Mouse (Mus musculus): ENCODE results near the gene Ctnna3. TPM values are rescaled to one million over a fixed set of nuclear protein-coding genes. Genes with fewer than 3 reads are reported as not detected.
"Not testable (repeated sequence)": the region's sequence is repeated elsewhere in the genome, so short reads cannot be mapped to it uniquely, and the experiment has no call there.

The Ctnna3 gene
- total RNA-seq, 2 experiments from 2014 or later, result 1.8 to 2.0 TPM

GRCm38 (mm10) chr10:64396579-64396978 is 966.7 kb downstream of the Ctnna3 start:
- DNase-seq (ENCODE audit: low spot score in 2 of 2), result no peak
- Histone ChIP-seq H3K27ac (no peak overlapping the region), H3K4me3 (no peak overlapping the region)
- no peak for TF ChIP-seq CTCF (conservative IDR thresholded peaks at IDR 0.05)

GRCm38 (mm10) chr10:64418396-64418795 is 988.5 kb downstream of the Ctnna3 start:
- not testable (repeated sequence) for DNase-seq (ENCODE audit: low spot score in 2 of 2); H3K27ac ChIP-seq; H3K4me3 ChIP-seq

- no peak for DNase-seq (ENCODE audit: low spot score in 2 of 2)
- H3K4me3 ChIP-seq, result no peak overlapping the region
- no peak for TF ChIP-seq CTCF (conservative IDR thresholded peaks at IDR 0.05)
- H3K27ac ChIP-seq, result no peak overlapping the region
Measured at GRCm38 (mm10) chr10:64438736-64439135, 1008.8 kb downstream of the Ctnna3 start.

- TF ChIP-seq CTCF (conservative IDR thresholded peaks at IDR 0.05), result peak; percentile 51
- Histone ChIP-seq H3K27ac (no peak overlapping the region), H3K4me3 (no peak overlapping the region)
- no peak for DNase-seq (ENCODE audit: low spot score in 2 of 2)
Measured at GRCm38 (mm10) chr10:64448624-64449023, 1018.7 kb downstream of the Ctnna3 start.

- Histone ChIP-seq H3K4me3 (no peak overlapping the region), H3K27ac (no peak overlapping the region)
- DNase-seq (ENCODE audit: low spot score in 2 of 2), result no peak
- no peak for TF ChIP-seq CTCF (conservative IDR thresholded peaks at IDR 0.05)
Measured at GRCm38 (mm10) chr10:64483281-64483680, 1053.4 kb downstream of the Ctnna3 start.

GRCm38 (mm10) chr10:64489471-64489870 is 1059.6 kb downstream of the Ctnna3 start:
- no peak overlapping the region for H3K4me3 ChIP-seq
- H3K27ac ChIP-seq, result no peak overlapping the region
- DNase-seq (ENCODE audit: low spot score in 2 of 2), result no peak
- no peak for TF ChIP-seq CTCF (conservative IDR thresholded peaks at IDR 0.05)

- H3K27ac ChIP-seq, result no peak overlapping the region
- no peak overlapping the region for H3K4me3 ChIP-seq
- TF ChIP-seq CTCF (conservative IDR thresholded peaks at IDR 0.05), result no peak
- DNase-seq (ENCODE audit: low spot score in 2 of 2), result peak in 1 of 2 experiments; percentile 8
Measured at GRCm38 (mm10) chr10:64543647-64544046, 1113.7 kb downstream of the Ctnna3 start.

GRCm38 (mm10) chr10:64544389-64544788 is 1114.5 kb downstream of the Ctnna3 start:
- peak in 1 of 2 experiments; percentile 3 for DNase-seq (ENCODE audit: low spot score in 2 of 2)
- Histone ChIP-seq H3K27ac (no peak overlapping the region), H3K4me3 (no peak overlapping the region)
- no peak for TF ChIP-seq CTCF (conservative IDR thresholded peaks at IDR 0.05)

GRCm38 (mm10) chr10:64571311-64571710 is 1141.4 kb downstream of the Ctnna3 start:
- DNase-seq (ENCODE audit: low spot score in 2 of 2), result no peak
- no peak for TF ChIP-seq CTCF (conservative IDR thresholded peaks at IDR 0.05)
- H3K4me3 ChIP-seq, result no peak overlapping the region
- no peak overlapping the region for H3K27ac ChIP-seq

GRCm38 (mm10) chr10:64588116-64588515 is 1158.2 kb downstream of the Ctnna3 start:
- peak; percentile 36 to 44 for DNase-seq (ENCODE audit: low spot score in 2 of 2)
- no peak overlapping the region for H3K4me3 ChIP-seq
- TF ChIP-seq CTCF (conservative IDR thresholded peaks at IDR 0.05), result no peak
- H3K27ac ChIP-seq, result no peak overlapping the region

GRCm38 (mm10) chr10:64636760-64637159 is 1206.9 kb downstream of the Ctnna3 start:
- no peak for DNase-seq (ENCODE audit: low spot score in 2 of 2)
- TF ChIP-seq CTCF (conservative IDR thresholded peaks at IDR 0.05), result no peak

GRCm38 (mm10) chr10:64639061-64639460 is 1209.2 kb downstream of the Ctnna3 start:
- no peak for DNase-seq (ENCODE audit: low spot score in 2 of 2)
- no peak for TF ChIP-seq CTCF (conservative IDR thresholded peaks at IDR 0.05)
- Histone ChIP-seq H3K4me3 (no peak overlapping the region), H3K27ac (no peak overlapping the region)

More at GRCm38 (mm10) chr10:64636760-64637159, 1206.9 kb downstream of the Ctnna3 start:
- H3K27ac ChIP-seq, result no peak overlapping the region
- no peak overlapping the region for H3K4me3 ChIP-seq

GRCm38 (mm10) chr10:64641093-64641492 is 1211.2 kb downstream of the Ctnna3 start:
- no peak for DNase-seq (ENCODE audit: low spot score in 2 of 2)
- no peak for TF ChIP-seq CTCF (conservative IDR thresholded peaks at IDR 0.05)
- Histone ChIP-seq H3K27ac (no peak overlapping the region), H3K4me3 (no peak overlapping the region)

- no peak overlapping the region for H3K4me3 ChIP-seq
- no peak overlapping the region for H3K27ac ChIP-seq
- peak; percentile 35 for TF ChIP-seq CTCF (conservative IDR thresholded peaks at IDR 0.05)
- no peak for DNase-seq (ENCODE audit: low spot score in 2 of 2)
Measured at GRCm38 (mm10) chr10:64641576-64641975, 1211.7 kb downstream of the Ctnna3 start.

- no peak overlapping the region for H3K4me3 ChIP-seq
- no peak overlapping the region for H3K27ac ChIP-seq
- no peak for TF ChIP-seq CTCF (conservative IDR thresholded peaks at IDR 0.05)
- no peak for DNase-seq (ENCODE audit: low spot score in 2 of 2)
Measured at GRCm38 (mm10) chr10:64643976-64644375, 1214.1 kb downstream of the Ctnna3 start.
